Mouse (Mus musculus) G1E (cell line): Measurements from ENCODE around the gene Gm3404. TPM values are rescaled to one million over a fixed set of nuclear protein-coding genes. Genes with fewer than 3 reads are reported as not detected.
"Not testable (repeated sequence)": the region's sequence is repeated elsewhere in the genome, so short reads cannot be mapped to it uniquely, and the experiment has no call there.

Experiments used
- ATAC-seq: 2 replicates; pipeline ENCODE4 v1.8.0; 2016; ENCODE audit warnings: mild to moderate bottlenecking; ENCODE audit not compliant: insufficient number of reproducible peaks, poor library complexity, low FRiP score, severe bottlenecking; ENCODE audit errors: extremely low read depth
- DNase-seq: peaks from one replicate; pipeline ENCODE4 v3.0.0; 2012; ENCODE audit warnings: low spot score
- H3K27me3 ChIP-seq: 2 replicates; pipeline ENCODE4 v1.6.1; 2012; ENCODE audit warnings: mild to moderate bottlenecking, low read length, inconsistent platforms; ENCODE audit not compliant: insufficient read depth
- H3K36me3 ChIP-seq: replicated peaks from 2 replicates; pipeline ENCODE3; 2012; ENCODE audit warnings: mild to moderate bottlenecking, inconsistent platforms
- H3K4me1 ChIP-seq: 2 replicates; pipeline ENCODE4 v1.6.1; 2012; ENCODE audit warnings: low read depth, low read length, inconsistent platforms, mixed read lengths; ENCODE audit not compliant: insufficient read depth
- H3K4me3 ChIP-seq: 2 replicates; pipeline ENCODE4 v1.5.1; 2012; ENCODE audit warnings: low read depth, mild to moderate bottlenecking, inconsistent platforms, low read length, moderate library complexity, mixed read lengths
- H3K9me3 ChIP-seq: replicated peaks from 2 replicates; pipeline ENCODE4 v1.6.1; 2012; ENCODE audit warnings: inconsistent platforms
- CTCF ChIP-seq: IDR thresholded peaks from 2 replicates; pipeline ENCODE4 v1.5.1; 2012; ENCODE audit warnings: low read depth, low read length, inconsistent platforms, mixed read lengths
- GATA1 ChIP-seq: IDR thresholded peaks from 2 replicates; pipeline ENCODE4 v1.6.1; 2012; ENCODE audit warnings: borderline replicate concordance, low read length, inconsistent platforms, mixed read lengths
- GATA2 ChIP-seq: IDR thresholded peaks from 2 replicates; pipeline ENCODE4 v1.6.1; 2012; ENCODE audit warnings: low read depth, low read length, inconsistent platforms, borderline replicate concordance
- POLR2AphosphoS5 ChIP-seq: IDR thresholded peaks from 2 replicates; pipeline ENCODE4 v1.6.1; 2012; ENCODE audit warnings: low read depth, low read length, inconsistent platforms; ENCODE audit not compliant: insufficient replicate concordance
- TAL1 ChIP-seq: conservative IDR thresholded peaks from 2 replicates; pipeline ENCODE4 v1.6.1; 2012; ENCODE audit warnings: low read depth, low read length, inconsistent platforms, mixed read lengths
- polyA plus RNA-seq: library from polyadenylated mRNA; stranded (reverse); fragments of >175 nt; gene quantifications from 2 replicates; pipeline ENCODE4 v1.2.3, GENCODE M21; 2012
- total RNA-seq, 2 experiments: library from RNA; stranded (forward) in 1 of 2; stranded (reverse) in 1 of 2; fragments of 200-1000 nt in 1 of 2; fragments of >200 nt in 1 of 2; fragmentation: Nextera tagmentation in 1 of 2; gene quantifications; 2 replicates each; pipeline ENCODE4 v1.2.3; 2014 to 2017

Gene Gm3404
- total and polyA plus RNA-seq, 3 experiments: not detected

GRCm38 (mm10) chr5:146564259-146564658 lies 38.7 kb downstream of the Gm3404 start:
- TF ChIP-seq POLR2AphosphoS5 (no peak), GATA1 (no peak), GATA2 (no peak), CTCF (no peak), TAL1 (no peak)
- DNase-seq (no peak), ATAC-seq (no peak)
- H3K9me3 ChIP-seq: no peaks in the 10 kb centered on the region; the same call in 1 of the 2 replicates
- no peaks in the 10 kb centered on the region for H3K4me1 ChIP-seq
- H3K36me3 ChIP-seq: no peaks in the 10 kb centered on the region
- no peak overlapping the region for H3K4me3 ChIP-seq
- H3K27me3 ChIP-seq: no peaks in the 10 kb centered on the region

DNA sequence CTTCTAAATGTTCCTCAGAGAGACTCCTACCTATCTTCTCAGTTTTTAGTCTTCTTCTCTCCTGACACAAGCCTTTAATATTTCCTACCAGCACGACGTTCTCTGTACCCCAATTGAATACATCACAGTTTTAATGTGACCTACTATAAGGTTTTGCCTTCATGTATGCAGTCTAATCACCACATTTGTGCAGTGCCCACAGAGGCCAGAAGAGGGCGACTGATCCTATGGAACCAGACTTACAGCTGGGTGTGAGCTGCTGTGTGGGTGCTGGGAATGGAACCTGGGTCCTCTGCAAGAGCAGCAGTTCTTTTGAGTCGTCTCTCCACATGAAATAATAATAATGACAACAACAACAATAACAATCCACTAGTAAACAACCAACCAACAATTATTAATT lies 41.5 kb downstream of the Gm3404 start:
- no peak overlapping the region for H3K4me3 ChIP-seq
- H3K36me3 ChIP-seq: no peaks in the 10 kb centered on the region
- H3K9me3 ChIP-seq: no peaks in the 10 kb centered on the region; the same call in 1 of the 2 replicates
- ATAC-seq (no peak), DNase-seq (no peak)
- H3K4me1 ChIP-seq: no peaks in the 10 kb centered on the region
- no peaks in the 10 kb centered on the region for H3K27me3 ChIP-seq
- TF ChIP-seq GATA2 (no peak), POLR2AphosphoS5 (no peak), TAL1 (no peak), CTCF (no peak), GATA1 (no peak)

- H3K4me1 ChIP-seq, ATAC-seq, H3K27me3 ChIP-seq, H3K9me3 ChIP-seq, H3K4me3 ChIP-seq, DNase-seq, H3K36me3 ChIP-seq: not testable (repeated sequence)
Observed at GRCm38 (mm10) chr5:146570179-146570578, 44.6 kb downstream of the Gm3404 start.

GRCm38 (mm10) chr5:146571830-146572734 lies 46.5 kb downstream of the Gm3404 start:
- not testable (repeated sequence) for H3K27me3 ChIP-seq, H3K9me3 ChIP-seq, H3K4me1 ChIP-seq, H3K36me3 ChIP-seq, H3K4me3 ChIP-seq, ATAC-seq, DNase-seq

DNA sequence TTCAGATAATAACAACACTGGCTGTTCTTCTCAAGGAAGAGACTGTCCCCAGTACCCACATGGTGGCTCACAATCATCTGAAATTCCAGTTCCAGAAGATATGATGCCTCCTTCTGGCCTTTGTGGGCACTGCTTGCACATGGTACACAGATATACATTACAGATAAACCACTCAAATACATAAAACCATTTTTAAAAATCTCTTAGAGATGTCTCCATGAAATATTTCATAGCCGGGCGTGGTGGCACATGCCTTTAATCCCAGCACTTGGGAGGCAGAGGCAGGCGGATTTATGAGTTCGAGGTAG lies 47.1 kb downstream of the Gm3404 start:
- not testable (repeated sequence) for ATAC-seq, H3K9me3 ChIP-seq, H3K36me3 ChIP-seq, H3K4me1 ChIP-seq, H3K4me3 ChIP-seq, H3K27me3 ChIP-seq, DNase-seq

DNA sequence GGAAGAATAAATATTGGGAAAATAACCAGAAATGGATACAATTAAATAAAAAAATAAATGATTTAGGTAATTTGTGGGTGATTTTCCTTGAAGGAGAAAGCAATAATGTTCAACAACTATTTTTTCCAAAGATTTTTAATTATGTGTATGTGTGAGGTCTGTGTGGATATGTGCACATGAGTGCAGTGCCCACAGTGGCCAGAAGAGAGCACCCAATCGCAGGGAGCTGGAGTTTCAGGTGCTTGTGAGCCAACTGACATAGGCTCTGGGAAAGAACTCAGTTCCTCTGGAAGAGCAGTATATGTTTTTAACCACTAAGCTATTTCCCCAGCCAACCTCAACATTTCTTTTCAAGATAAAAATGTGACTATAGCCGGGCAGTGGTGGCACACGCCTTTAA lies 51.1 kb downstream of the Gm3404 start:
- no peaks in the 10 kb centered on the region for H3K4me1 ChIP-seq
- H3K27me3 ChIP-seq: no peaks in the 10 kb centered on the region
- H3K36me3 ChIP-seq: no peaks in the 10 kb centered on the region
- H3K4me3 ChIP-seq: no peak overlapping the region
- DNase-seq (no peak), ATAC-seq (no peak)
- TF ChIP-seq GATA2 (no peak), POLR2AphosphoS5 (no peak), TAL1 (no peak), CTCF (no peak)
- no peaks in the 10 kb centered on the region for H3K9me3 ChIP-seq

Other genes with a start within 250 kb of the Gm3404 start
- gene Wasf3, start 140.8 kb upstream of the Gm3404 start, total RNA-seq (2014; fragmentation: Nextera tagmentation): not detected in 2 replicates
- 0.05 and 0.06 TPM in 2 replicates for gene Wasf3, start 140.8 kb upstream of the Gm3404 start, total RNA-seq (2017)
- not detected in 2 replicates for gene Wasf3, start 140.8 kb upstream of the Gm3404 start, polyA plus RNA-seq
- gene Gm6408, start 43.8 kb upstream of the Gm3404 start, total RNA-seq (2014; fragmentation: Nextera tagmentation): not detected in 2 replicates
- gene Gm6408, start 43.8 kb upstream of the Gm3404 start, total RNA-seq (2017): not detected in 2 replicates
- not detected in 2 replicates for gene Gm6408, start 43.8 kb upstream of the Gm3404 start, polyA plus RNA-seq
- gene Gm6370, start 34.4 kb upstream of the Gm3404 start, total RNA-seq (2014; fragmentation: Nextera tagmentation): not detected in 2 replicates
- not detected in 2 replicates for gene Gm6370, start 34.4 kb upstream of the Gm3404 start, total RNA-seq (2017)
- not detected in 2 replicates for gene Gm6370, start 34.4 kb upstream of the Gm3404 start, polyA plus RNA-seq
- not detected in 2 replicates for gene 4930449I24Rik, start 23.4 kb upstream of the Gm3404 start, total RNA-seq (2014; fragmentation: Nextera tagmentation)
- gene 4930449I24Rik, start 23.4 kb upstream of the Gm3404 start, total RNA-seq (2017): 0.12 TPM in 1 of 2 replicates, not detected in the other
- gene 4930449I24Rik, start 23.4 kb upstream of the Gm3404 start, polyA plus RNA-seq: not detected in 2 replicates
- not detected in 2 replicates for gene Gm3402, start 11.7 kb upstream of the Gm3404 start, total RNA-seq (2014; fragmentation: Nextera tagmentation)
- gene Gm3402, start 11.7 kb upstream of the Gm3404 start, total RNA-seq (2017): not detected in 2 replicates
- gene Gm3402, start 11.7 kb upstream of the Gm3404 start, polyA plus RNA-seq: not detected in 2 replicates
- not detected in 2 replicates for gene Gm3409, start 11.8 kb downstream of the Gm3404 start, total RNA-seq (2014; fragmentation: Nextera tagmentation)
- gene Gm3409, start 11.8 kb downstream of the Gm3404 start, total RNA-seq (2017): not detected in 2 replicates
- not detected in 2 replicates for gene Gm3409, start 11.8 kb downstream of the Gm3404 start, polyA plus RNA-seq
- gene Gm3415, start 30.3 kb downstream of the Gm3404 start, total RNA-seq (2014; fragmentation: Nextera tagmentation): not detected in 2 replicates
- gene Gm3415, start 30.3 kb downstream of the Gm3404 start, total RNA-seq (2017): 0.38 TPM in 1 of 2 replicates, not detected in the other
- gene Gm3415, start 30.3 kb downstream of the Gm3404 start, polyA plus RNA-seq: not detected in 2 replicates
- gene Gpr12, start 59.4 kb downstream of the Gm3404 start, total RNA-seq (2014; fragmentation: Nextera tagmentation): not detected in 2 replicates
- gene Gpr12, start 59.4 kb downstream of the Gm3404 start, total RNA-seq (2017): 0.11 TPM in 1 of 2 replicates, not detected in the other
- gene Gpr12, start 59.4 kb downstream of the Gm3404 start, polyA plus RNA-seq: not detected in 2 replicates